Mouse (Mus musculus): ENCODE measurements around the gene H2-D1. TPM values are rescaled to one million over a fixed set of nuclear protein-coding genes. Genes with fewer than 3 reads are reported as not detected.
"Not testable (repeated sequence)": the region's sequence is repeated elsewhere in the genome, so short reads cannot be mapped to it uniquely, and the experiment has no call there.

The H2-D1 gene
- polyA plus RNA-seq, 1 experiment from 2014 or later = 108 TPM

GRCm38 (mm10) chr17:35303271-35303670 is 40.7 kb downstream of the H2-D1 start:
- H3K4me2 ChIP-seq (ENCODE audit: low read length) = no peak overlapping the region
- 74% methylated on average over 2 of the region's 2 CpGs for WGBS
- peak; percentile 42 for DNase-seq (ENCODE audit: low spot score)
- H3K27me3 ChIP-seq (replicated peaks; ENCODE audit: control insufficient read depth, insufficient read depth, low read length) = no peaks in the 10 kb centered on the region
- no peak for ATAC-seq (replicated peaks; ENCODE audit: low FRiP score, low TSS enrichment, low read depth)
- H3K9ac ChIP-seq (ENCODE audit: low read length) = no peak overlapping the region
- H3K36me3 ChIP-seq (ENCODE audit: control insufficient read depth, insufficient read depth, low read length) = no peaks in the 10 kb centered on the region
- H3K4me1 ChIP-seq (replicated peaks; ENCODE audit: control insufficient read depth, insufficient read depth, low read length) = no peaks in the 10 kb centered on the region
- H3K9me3 ChIP-seq (ENCODE audit: control insufficient read depth, low read length) = no peaks in the 10 kb centered on the region
- no peak overlapping the region for H3K27ac ChIP-seq (ENCODE audit: low read depth)
- H3K4me3 ChIP-seq (ENCODE audit: low read depth, low read length) = no peak overlapping the region

GRCm38 (mm10) chr17:35303756-35304350 is 41.3 kb downstream of the H2-D1 start:
- Histone ChIP-seq H3K27me3 (replicated peaks; ENCODE audit: control insufficient read depth, insufficient read depth, low read length) (no peaks in the 10 kb centered on the region), H3K4me1 (replicated peaks; ENCODE audit: control insufficient read depth, insufficient read depth, low read length) (no peaks in the 10 kb centered on the region), H3K9me3 (ENCODE audit: control insufficient read depth, low read length) (no peaks in the 10 kb centered on the region), H3K36me3 (ENCODE audit: control insufficient read depth, insufficient read depth, low read length) (no peaks in the 10 kb centered on the region), H3K4me2 (ENCODE audit: low read length) (no peak overlapping the region), H3K4me3 (ENCODE audit: low read depth, low read length) (no peak overlapping the region), H3K9ac (ENCODE audit: low read length) (no peak overlapping the region), H3K27ac (ENCODE audit: low read depth) (no peak overlapping the region)
- peak; percentile 47 for DNase-seq (ENCODE audit: low spot score)
- no peak for ATAC-seq (replicated peaks; ENCODE audit: low FRiP score, low TSS enrichment, low read depth)
- 82% methylated on average over 10 of the region's 10 CpGs for WGBS

- Histone ChIP-seq H3K9me3 (ENCODE audit: control insufficient read depth, low read length) (no peaks in the 10 kb centered on the region), H3K9ac (ENCODE audit: low read length) (no peak overlapping the region), H3K4me1 (replicated peaks; ENCODE audit: control insufficient read depth, insufficient read depth, low read length) (no peaks in the 10 kb centered on the region), H3K36me3 (ENCODE audit: control insufficient read depth, insufficient read depth, low read length) (no peaks in the 10 kb centered on the region), H3K27ac (ENCODE audit: low read depth) (no peak overlapping the region), H3K27me3 (replicated peaks; ENCODE audit: control insufficient read depth, insufficient read depth, low read length) (no peaks in the 10 kb centered on the region), H3K4me3 (ENCODE audit: low read depth, low read length) (no peak overlapping the region), H3K4me2 (ENCODE audit: low read length) (no peak overlapping the region)
- ATAC-seq (replicated peaks; ENCODE audit: low FRiP score, low TSS enrichment, low read depth) = no peak
- WGBS = 79% methylated on average over 6 of the region's 6 CpGs
- no peak for DNase-seq (ENCODE audit: low spot score)
Measured at GRCm38 (mm10) chr17:35304478-35304877, 41.9 kb downstream of the H2-D1 start.

- H3K4me3 ChIP-seq (ENCODE audit: low read depth, low read length); H3K4me2 ChIP-seq (ENCODE audit: low read length); ATAC-seq (replicated peaks; ENCODE audit: low FRiP score, low TSS enrichment, low read depth); H3K27me3 ChIP-seq (replicated peaks; ENCODE audit: control insufficient read depth, insufficient read depth, low read length); H3K27ac ChIP-seq (ENCODE audit: low read depth); H3K9ac ChIP-seq (ENCODE audit: low read length); H3K4me1 ChIP-seq (replicated peaks; ENCODE audit: control insufficient read depth, insufficient read depth, low read length); H3K36me3 ChIP-seq (ENCODE audit: control insufficient read depth, insufficient read depth, low read length); H3K9me3 ChIP-seq (ENCODE audit: control insufficient read depth, low read length): not testable (repeated sequence)
- peak; percentile 7 for DNase-seq (ENCODE audit: low spot score)
- 77% methylated on average over 8 of the region's 8 CpGs for WGBS
Measured at GRCm38 (mm10) chr17:35304921-35305320, 42.4 kb downstream of the H2-D1 start.

Small RNA genes within 50 kb of the gene (microRNA-seq; reads per million reads assigned to microRNA genes)
- gene Mir6975 (2.2 reads per million, percentile 24 among the genes with 10 or more reads in this experiment), gene Mir8094 (not detected)

Other genes with a start within 250 kb of the H2-D1 start
- gene Vwa7, start 246.2 kb upstream of the H2-D1 start, polyA plus RNA-seq (2014; fragmentation: Nextera tagmentation; extraction: Ambion mirVana) = 0.19 and 0.26 TPM in 2 replicates
- gene Sapcd1, start 234.7 kb upstream of the H2-D1 start, polyA plus RNA-seq (2014; fragmentation: Nextera tagmentation; extraction: Ambion mirVana) = 20.7 and 21.5 TPM in 2 replicates
- gene Msh5, start 216.0 kb upstream of the H2-D1 start, polyA plus RNA-seq (2014; fragmentation: Nextera tagmentation; extraction: Ambion mirVana) = 3.6 and 3.9 TPM in 2 replicates
- 113 and 141 TPM in 2 replicates for gene Clic1, start 212.8 kb upstream of the H2-D1 start, polyA plus RNA-seq (2014; fragmentation: Nextera tagmentation; extraction: Ambion mirVana)
- gene Ddah2, start 203.7 kb upstream of the H2-D1 start, polyA plus RNA-seq (2014; fragmentation: Nextera tagmentation; extraction: Ambion mirVana) = 278 and 333 TPM in 2 replicates
- not detected in 2 replicates for gene Ly6g6c, start 197.3 kb upstream of the H2-D1 start, polyA plus RNA-seq (2014; fragmentation: Nextera tagmentation; extraction: Ambion mirVana)
- 0.55 and 0.81 TPM in 2 replicates for gene Mpig6b, start 196.5 kb upstream of the H2-D1 start, polyA plus RNA-seq (2014; fragmentation: Nextera tagmentation; extraction: Ambion mirVana)
- gene Ly6g6e, start 185.8 kb upstream of the H2-D1 start, polyA plus RNA-seq (2014; fragmentation: Nextera tagmentation; extraction: Ambion mirVana) = 1.3 and 2.8 TPM in 2 replicates
- 5.0 and 6.1 TPM in 2 replicates for gene Ly6g6d, start 184.7 kb upstream of the H2-D1 start, polyA plus RNA-seq (2014; fragmentation: Nextera tagmentation; extraction: Ambion mirVana)
- 0.27 TPM in 1 of 2 replicates, not detected in the other for gene Ly6g6f, start 177.1 kb upstream of the H2-D1 start, polyA plus RNA-seq (2014; fragmentation: Nextera tagmentation; extraction: Ambion mirVana)
- 86.4 and 91.0 TPM in 2 replicates for gene Abhd16a, start 173.5 kb upstream of the H2-D1 start, polyA plus RNA-seq (2014; fragmentation: Nextera tagmentation; extraction: Ambion mirVana)
- not detected in 2 replicates for gene Ly6g5c, start 154.5 kb upstream of the H2-D1 start, polyA plus RNA-seq (2014; fragmentation: Nextera tagmentation; extraction: Ambion mirVana)
- 0.64 and 0.75 TPM in 2 replicates for gene Ly6g5b, start 147.3 kb upstream of the H2-D1 start, polyA plus RNA-seq (2014; fragmentation: Nextera tagmentation; extraction: Ambion mirVana)
- gene Gpank1, start 141.3 kb upstream of the H2-D1 start, polyA plus RNA-seq (2014; fragmentation: Nextera tagmentation; extraction: Ambion mirVana) = 19.7 and 24.7 TPM in 2 replicates
- 275 and 286 TPM in 2 replicates for gene Csnk2b, start 140.7 kb upstream of the H2-D1 start, polyA plus RNA-seq (2014; fragmentation: Nextera tagmentation; extraction: Ambion mirVana)
- gene D17H6S53E, start 136.4 kb upstream of the H2-D1 start, polyA plus RNA-seq (2014; fragmentation: Nextera tagmentation; extraction: Ambion mirVana) = 8.4 and 10.8 TPM in 2 replicates
- 0.95 and 1.5 TPM in 2 replicates for gene Apom, start 130.7 kb upstream of the H2-D1 start, polyA plus RNA-seq (2014; fragmentation: Nextera tagmentation; extraction: Ambion mirVana)
- 75.5 and 79.5 TPM in 2 replicates for gene Bag6, start 127.6 kb upstream of the H2-D1 start, polyA plus RNA-seq (2014; fragmentation: Nextera tagmentation; extraction: Ambion mirVana)
- gene Prrc2a, start 97.8 kb upstream of the H2-D1 start, polyA plus RNA-seq (2014; fragmentation: Nextera tagmentation; extraction: Ambion mirVana) = 186 and 196 TPM in 2 replicates
- 15.4 and 17.5 TPM in 2 replicates for gene Aif1, start 86.7 kb upstream of the H2-D1 start, polyA plus RNA-seq (2014; fragmentation: Nextera tagmentation; extraction: Ambion mirVana)
- gene Lst1, start 74.3 kb upstream of the H2-D1 start, polyA plus RNA-seq (2014; fragmentation: Nextera tagmentation; extraction: Ambion mirVana) = 16.9 and 19.1 TPM in 2 replicates
- gene Ltb, start 68.3 kb upstream of the H2-D1 start, polyA plus RNA-seq (2014; fragmentation: Nextera tagmentation; extraction: Ambion mirVana) = 1.1 and 1.5 TPM in 2 replicates
- 0.12 and 0.28 TPM in 2 replicates for gene Tnf, start 60.7 kb upstream of the H2-D1 start, polyA plus RNA-seq (2014; fragmentation: Nextera tagmentation; extraction: Ambion mirVana)
- 0.81 and 0.85 TPM in 2 replicates for gene Lta, start 57.4 kb upstream of the H2-D1 start, polyA plus RNA-seq (2014; fragmentation: Nextera tagmentation; extraction: Ambion mirVana)
- gene Gm16181, start 41.9 kb upstream of the H2-D1 start, polyA plus RNA-seq (2014; fragmentation: Nextera tagmentation; extraction: Ambion mirVana) = 0.39 and 0.88 TPM in 2 replicates
- 5.8 and 5.9 TPM in 2 replicates for gene Atp6v1g2, start 29.1 kb upstream of the H2-D1 start, polyA plus RNA-seq (2014; fragmentation: Nextera tagmentation; extraction: Ambion mirVana)
- gene Nfkbil1, start 26.9 kb upstream of the H2-D1 start, polyA plus RNA-seq (2014; fragmentation: Nextera tagmentation; extraction: Ambion mirVana) = 3.1 and 4.3 TPM in 2 replicates
- gene Ddx39b, start 21.0 kb upstream of the H2-D1 start, polyA plus RNA-seq (2014; fragmentation: Nextera tagmentation; extraction: Ambion mirVana) = 458 and 500 TPM in 2 replicates
- 1.2 and 1.6 TPM in 2 replicates for gene H2-Q1, start 57.7 kb downstream of the H2-D1 start, polyA plus RNA-seq (2014; fragmentation: Nextera tagmentation; extraction: Ambion mirVana)
- gene H2-Q2, start 79.5 kb downstream of the H2-D1 start, polyA plus RNA-seq (2014; fragmentation: Nextera tagmentation; extraction: Ambion mirVana) = 37.3 and 39.1 TPM in 2 replicates
- gene H2-Q4, start 116.9 kb downstream of the H2-D1 start, polyA plus RNA-seq (2014; fragmentation: Nextera tagmentation; extraction: Ambion mirVana) = 2.5 and 4.4 TPM in 2 replicates
- 2.0 and 2.1 TPM in 2 replicates for gene H2-Q6, start 162.1 kb downstream of the H2-D1 start, polyA plus RNA-seq (2014; fragmentation: Nextera tagmentation; extraction: Ambion mirVana)
- 8.1 and 9.0 TPM in 2 replicates for gene H2-Q7, start 176.4 kb downstream of the H2-D1 start, polyA plus RNA-seq (2014; fragmentation: Nextera tagmentation; extraction: Ambion mirVana)
- gene H2-Q10, start 207.4 kb downstream of the H2-D1 start, polyA plus RNA-seq (2014; fragmentation: Nextera tagmentation; extraction: Ambion mirVana) = 6.3 and 10.0 TPM in 2 replicates
- 0.13 TPM in 1 of 2 replicates, not detected in the other for gene Pou5f1, start 243.3 kb downstream of the H2-D1 start, polyA plus RNA-seq (2014; fragmentation: Nextera tagmentation; extraction: Ambion mirVana)